Mouse (Mus musculus) thymus, adult 2 months (tissue): ENCODE measurements around the gene Cdc34.

ENCODE experiments used
- CTCF ChIP-seq: fragments of 200-500 bp; IDR thresholded peaks from 2 replicates; pipeline ENCODE4 v1.5.1; 2012; ENCODE audit warnings: mild to moderate bottlenecking, control low read depth, low read length, moderate library complexity, borderline replicate concordance; ENCODE audit not compliant: control insufficient read depth, poor library complexity, insufficient read depth; ENCODE audit errors: extremely low read depth
- POLR2A ChIP-seq: fragments of 200-500 bp; IDR thresholded peaks from 2 replicates; pipeline ENCODE4 v1.6.1; 2012; ENCODE audit warnings: mild to moderate bottlenecking, low read length, control low read depth, moderate library complexity; ENCODE audit not compliant: control insufficient read depth, poor library complexity, insufficient read depth; ENCODE audit errors: extremely low read depth

GRCm38 (mm10) chr10:79666493-79666892 is 15.5 kb upstream of the Cdc34 start:
- TF ChIP-seq CTCF = no peak
- TF ChIP-seq POLR2A = no peak
